Mouse (Mus musculus) liver, embryonic 13.5 days (tissue): ENCODE data around the gene Mymx. TPM values are rescaled to one million over a fixed set of nuclear protein-coding genes. Genes with fewer than 3 reads are reported as not detected.

Experiments used
- ATAC-seq: fragments of 200-750 bp; cut with Nextera tagmentation; 2 replicates; pipeline ENCODE4 v1.8.0; 2017; ENCODE audit warnings: low read depth, mild to moderate bottlenecking, moderate number of reproducible peaks, moderate library complexity
- DNase-seq: peaks from one replicate; pipeline ENCODE4 v3.0.0; 2022
- H3K27ac ChIP-seq: fragments of 300-500 bp; sonication (generic); 2 replicates; pipeline ENCODE4 v1.5.1; 2015; ENCODE audit warnings: moderate library complexity, mild to moderate bottlenecking, inconsistent platforms
- H3K27me3 ChIP-seq: fragments of 300-500 bp; sonication (generic); 2 replicates; pipeline ENCODE4 v1.6.1; 2015; ENCODE audit warnings: mild to moderate bottlenecking, inconsistent platforms
- H3K36me3 ChIP-seq: fragments of 300-500 bp; sonication (generic); 2 replicates; pipeline ENCODE4 v1.6.1; 2015; ENCODE audit warnings: mild to moderate bottlenecking, inconsistent platforms
- H3K4me1 ChIP-seq: fragments of 300-500 bp; sonication (generic); replicated peaks from 2 replicates; pipeline ENCODE4 v1.6.1; 2015; ENCODE audit warnings: inconsistent platforms
- H3K4me2 ChIP-seq: fragments of 300-500 bp; sonication (generic); 2 replicates; pipeline ENCODE4 v1.6.1; 2015; ENCODE audit warnings: inconsistent platforms, mild to moderate bottlenecking, moderate library complexity
- H3K4me3 ChIP-seq: fragments of 300-500 bp; sonication (generic); replicated peaks from 2 replicates; pipeline ENCODE4 v1.5.1; 2015; ENCODE audit warnings: mild to moderate bottlenecking, inconsistent platforms
- H3K9ac ChIP-seq: fragments of 300-500 bp; sonication (generic); 2 replicates; pipeline ENCODE4 v1.6.1; 2015; ENCODE audit warnings: mild to moderate bottlenecking, inconsistent platforms
- H3K9me3 ChIP-seq: fragments of 300-500 bp; sonication (generic); replicated peaks from 2 replicates; pipeline ENCODE4 v1.6.1; 2016; ENCODE audit warnings: inconsistent platforms
- WGBS: fragments of 180-500 bp; shearing (Covaris S2); methylation state at CpG from one replicate; pipeline ENCODE4 v1.1.7; 2015; ENCODE audit not compliant: insufficient replicate concordance; 5-methylcytosine and 5-hydroxymethylcytosine counted together
- polyA plus RNA-seq: library from polyadenylated mRNA; unstranded; fragments of >200 nt; fragmentation: Nextera tagmentation; extraction: Ambion mirVana; gene quantifications from 2 replicates; pipeline ENCODE4 v1.2.1, GENCODE M21; 2015

Mymx gene
- polyA plus RNA-seq, 1 experiment from 2014 or later: 0.59 TPM

DNA sequence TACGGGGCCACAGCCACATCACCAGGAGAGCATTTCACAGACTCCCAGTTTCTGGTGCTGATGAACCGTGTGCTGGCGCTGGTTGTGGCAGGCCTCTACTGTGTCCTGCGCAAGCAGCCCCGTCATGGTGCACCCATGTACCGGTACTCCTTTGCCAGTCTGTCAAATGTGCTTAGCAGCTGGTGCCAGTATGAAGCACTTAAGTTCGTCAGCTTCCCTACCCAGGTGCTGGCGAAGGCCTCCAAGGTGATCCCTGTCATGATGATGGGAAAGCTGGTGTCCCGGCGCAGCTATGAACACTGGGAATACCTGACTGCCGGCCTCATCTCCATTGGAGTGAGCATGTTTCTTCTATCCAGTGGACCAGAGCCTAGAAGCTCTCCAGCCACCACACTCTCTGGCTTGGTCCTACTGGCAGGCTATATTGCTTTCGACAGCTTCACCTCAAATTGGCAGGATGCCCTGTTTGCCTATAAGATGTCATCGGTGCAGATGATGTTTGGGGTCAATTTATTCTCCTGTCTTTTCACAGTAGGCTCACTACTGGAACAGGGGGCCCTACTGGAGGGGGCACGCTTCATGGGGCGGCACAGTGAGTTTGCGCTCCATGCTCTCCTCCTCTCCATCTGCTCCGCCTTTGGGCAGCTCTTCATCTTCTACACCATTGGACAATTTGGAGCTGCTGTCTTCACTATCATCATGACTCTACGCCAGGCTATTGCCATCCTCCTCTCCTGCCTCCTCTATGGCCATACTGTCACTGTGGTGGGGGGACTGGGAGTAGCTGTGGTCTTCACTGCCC is 35.3 kb downstream of the Mymx start:
- Histone ChIP-seq H3K36me3 (peaks cover 64% of the 10 kb centered on the region), H3K9ac (no peak overlapping the region), H3K4me3 (no peak overlapping the region), H3K27ac (peak overlapping the region; percentile 59), H3K9me3 (no peaks in the 10 kb centered on the region), H3K4me2 (no peak overlapping the region), H3K4me1 (peaks cover 75% of the 10 kb centered on the region), H3K27me3 (no peaks in the 10 kb centered on the region)
- 66% methylated on average over 18 of the region's 18 CpGs for WGBS
- ATAC-seq (peak; percentile 25), DNase-seq (peak; percentile 29)

DNA sequence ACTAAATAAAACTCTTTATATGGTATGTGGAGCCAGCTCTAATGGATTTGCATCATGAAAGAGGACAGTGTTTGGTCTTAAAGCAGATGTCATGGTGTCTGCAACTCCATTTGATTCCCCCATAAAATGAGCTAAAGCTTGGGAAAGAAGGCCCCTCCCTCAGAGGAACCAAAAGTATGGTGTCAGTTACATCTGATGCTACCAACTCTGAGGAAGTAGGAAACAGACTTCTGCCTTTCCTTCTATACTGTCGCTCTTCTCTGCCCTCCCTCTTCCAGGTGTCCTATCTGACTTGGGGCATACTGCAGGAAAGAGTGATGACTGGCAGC is 35.9 kb downstream of the Mymx start:
- Histone ChIP-seq H3K27me3 (no peaks in the 10 kb centered on the region), H3K36me3 (peaks cover 58% of the 10 kb centered on the region), H3K27ac (0 out of 2 replicates have a peak overlapping the region, but pooled peaks have one; percentile 59), H3K9me3 (no peaks in the 10 kb centered on the region), H3K4me3 (no peak overlapping the region), H3K4me2 (no peak overlapping the region), H3K9ac (no peak overlapping the region), H3K4me1 (peaks cover 69% of the 10 kb centered on the region)
- DNase-seq (no peak), ATAC-seq (no peak)
- 52% methylated on average over 1 of the region's 1 CpGs for WGBS

- 94% methylated on average over 11 of the region's 11 CpGs for WGBS
- peaks cover 49% of the 10 kb centered on the region for H3K36me3 ChIP-seq
- peak overlapping the region; percentile 95 for H3K9ac ChIP-seq
- ATAC-seq (no peak), DNase-seq (no peak)
- 0 out of 2 replicates have a peak, but pooled peaks cover 4% of the 10 kb centered on the region for H3K27me3 ChIP-seq
- no peaks in the 10 kb centered on the region for H3K9me3 ChIP-seq
- peak overlapping the region; percentile 99 for H3K4me2 ChIP-seq
- H3K4me3 ChIP-seq: peak overlapping the region; percentile 88
- H3K4me1 ChIP-seq: peaks cover 60% of the 10 kb centered on the region
- peak overlapping the region; percentile 78; the same call in 1 of the 2 replicates for H3K27ac ChIP-seq
Observed at GRCm38 (mm10) chr17:45565103-45565502, 36.8 kb downstream of the Mymx start.

DNA sequence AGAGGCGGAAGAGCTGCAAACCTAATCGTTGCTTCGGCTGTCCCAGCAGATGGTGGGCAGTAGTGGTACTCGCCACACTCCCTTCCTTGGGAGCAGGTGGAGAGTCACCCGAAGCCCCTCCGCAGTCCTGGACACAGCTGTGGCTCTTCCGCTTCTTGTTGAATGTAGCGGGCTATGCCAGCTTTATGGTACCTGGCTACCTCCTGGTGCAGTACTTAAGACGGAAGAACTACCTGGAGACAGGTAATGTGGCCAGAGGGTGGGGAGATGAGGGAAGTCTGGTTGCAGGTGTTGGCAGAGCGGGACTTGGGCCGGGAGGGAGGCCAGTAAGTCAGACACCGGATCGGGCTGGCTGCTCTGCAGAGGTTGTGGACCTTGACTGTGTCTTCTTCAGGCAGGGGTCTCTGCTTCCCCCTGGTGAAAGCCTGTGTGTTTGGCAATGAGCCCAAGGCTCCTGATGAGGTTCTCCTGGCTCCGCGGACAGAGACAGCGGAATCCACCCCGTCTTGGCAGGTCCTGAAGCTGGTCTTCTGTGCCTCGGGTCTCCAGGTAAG is 37.3 kb downstream of the Mymx start:
- peak overlapping the region; percentile 88 for H3K4me3 ChIP-seq
- peak overlapping the region; percentile 95 for H3K9ac ChIP-seq
- no peaks in the 10 kb centered on the region for H3K9me3 ChIP-seq
- DNase-seq (no peak), ATAC-seq (no peak)
- H3K36me3 ChIP-seq: peaks cover 44% of the 10 kb centered on the region
- 0 out of 2 replicates have a peak, but pooled peaks cover 5% of the 10 kb centered on the region for H3K27me3 ChIP-seq
- peak overlapping the region; percentile 99 for H3K4me2 ChIP-seq
- peaks cover 56% of the 10 kb centered on the region for H3K4me1 ChIP-seq
- 16% methylated on average over 18 of the region's 18 CpGs for WGBS
- H3K27ac ChIP-seq: peak overlapping the region; percentile 78

GRCm38 (mm10) chr17:45563655-45564530 is 38.0 kb downstream of the Mymx start, which contains the start of gene Slc35b2:
Gene Slc35b2 (plus strand): TSS chr17:45563874.
- H3K27ac ChIP-seq: peak within 1 kb of the TSS; percentile 78
- DNase-seq (peak; percentile 82), ATAC-seq (peak; percentile 78)
- peaks cover 49% of the 10 kb centered on the region for H3K4me1 ChIP-seq
- H3K4me2 ChIP-seq: peak within 1 kb of the TSS; percentile 99
- 0 out of 2 replicates have a peak, but pooled peaks cover 5% of the 10 kb centered on the region for H3K27me3 ChIP-seq
- H3K9me3 ChIP-seq: no peaks in the 10 kb centered on the region
- H3K9ac ChIP-seq: peak within 1 kb of the TSS; percentile 95
- peak within 1 kb of the TSS; percentile 88 for H3K4me3 ChIP-seq
- under 1% methylated on average over 52 of the region's 61 CpGs for WGBS
- peaks cover 37% of the 10 kb centered on the region for H3K36me3 ChIP-seq

- H3K27me3 ChIP-seq: 0 out of 2 replicates have a peak, but pooled peaks cover 10% of the 10 kb centered on the region
- H3K9ac ChIP-seq: no peak overlapping the region; the same call in 1 of the 2 replicates
- no peaks in the 10 kb centered on the region for H3K9me3 ChIP-seq
- no peak overlapping the region; the same call in 1 of the 2 replicates for H3K27ac ChIP-seq
- H3K36me3 ChIP-seq: peaks cover 30% of the 10 kb centered on the region
- peaks cover 43% of the 10 kb centered on the region for H3K4me1 ChIP-seq
- WGBS: 60% methylated on average over 12 of the region's 12 CpGs
- H3K4me3 ChIP-seq: peak overlapping the region; percentile 88; the same call in 1 of the 2 replicates
- DNase-seq (no peak), ATAC-seq (no peak)
- H3K4me2 ChIP-seq: no peak overlapping the region
Observed at GRCm38 (mm10) chr17:45563216-45563615, 38.7 kb downstream of the Mymx start.

- no peak for ATAC-seq
- no peak for DNase-seq
- Histone ChIP-seq H3K9me3 (no peaks in the 10 kb centered on the region), H3K4me1 (peaks cover 41% of the 10 kb centered on the region), H3K27ac (no peak overlapping the region), H3K27me3 (peaks cover 38% of the 10 kb centered on the region), H3K4me2 (no peak overlapping the region), H3K36me3 (no peaks in the 10 kb centered on the region), H3K9ac (no peak overlapping the region), H3K4me3 (no peak overlapping the region)
- WGBS: 80% methylated on average over 15 of the region's 15 CpGs
Observed at GRCm38 (mm10) chr17:45559732-45560525, 42.0 kb downstream of the Mymx start.

GRCm38 (mm10) chr17:45557998-45558862 is 43.7 kb downstream of the Mymx start:
- no peak overlapping the region for H3K4me3 ChIP-seq
- ATAC-seq: no peak

GRCm38 (mm10) chr17:45557246-45557824 is 44.6 kb downstream of the Mymx start:
- H3K27ac ChIP-seq: no peak overlapping the region
- no peak overlapping the region; the same call in 1 of the 2 replicates for H3K9ac ChIP-seq
- H3K4me1 ChIP-seq: peaks cover 33% of the 10 kb centered on the region
- H3K4me3 ChIP-seq: no peak overlapping the region
- H3K36me3 ChIP-seq: no peaks in the 10 kb centered on the region
- 46% methylated on average over 7 of the region's 7 CpGs for WGBS
- peaks cover 55% of the 10 kb centered on the region for H3K27me3 ChIP-seq
- ATAC-seq (no peak), DNase-seq (no peak)
- peak overlapping the region; percentile 95 for H3K4me2 ChIP-seq
- H3K9me3 ChIP-seq: no peaks in the 10 kb centered on the region

More at GRCm38 (mm10) chr17:45557998-45558862, 43.7 kb downstream of the Mymx start:
- no peaks in the 10 kb centered on the region for H3K9me3 ChIP-seq
- WGBS: 55% methylated on average over 16 of the region's 16 CpGs
- no peak overlapping the region for H3K27ac ChIP-seq
- H3K4me1 ChIP-seq: peaks cover 33% of the 10 kb centered on the region
- H3K4me2 ChIP-seq: no peak overlapping the region
- H3K36me3 ChIP-seq: no peaks in the 10 kb centered on the region
- H3K27me3 ChIP-seq: peaks cover 49% of the 10 kb centered on the region
- no peak for DNase-seq
- H3K9ac ChIP-seq: no peak overlapping the region
